Mouse (Mus musculus): ENCODE data around the gene Rab11a.

Rab11a gene

DNA sequence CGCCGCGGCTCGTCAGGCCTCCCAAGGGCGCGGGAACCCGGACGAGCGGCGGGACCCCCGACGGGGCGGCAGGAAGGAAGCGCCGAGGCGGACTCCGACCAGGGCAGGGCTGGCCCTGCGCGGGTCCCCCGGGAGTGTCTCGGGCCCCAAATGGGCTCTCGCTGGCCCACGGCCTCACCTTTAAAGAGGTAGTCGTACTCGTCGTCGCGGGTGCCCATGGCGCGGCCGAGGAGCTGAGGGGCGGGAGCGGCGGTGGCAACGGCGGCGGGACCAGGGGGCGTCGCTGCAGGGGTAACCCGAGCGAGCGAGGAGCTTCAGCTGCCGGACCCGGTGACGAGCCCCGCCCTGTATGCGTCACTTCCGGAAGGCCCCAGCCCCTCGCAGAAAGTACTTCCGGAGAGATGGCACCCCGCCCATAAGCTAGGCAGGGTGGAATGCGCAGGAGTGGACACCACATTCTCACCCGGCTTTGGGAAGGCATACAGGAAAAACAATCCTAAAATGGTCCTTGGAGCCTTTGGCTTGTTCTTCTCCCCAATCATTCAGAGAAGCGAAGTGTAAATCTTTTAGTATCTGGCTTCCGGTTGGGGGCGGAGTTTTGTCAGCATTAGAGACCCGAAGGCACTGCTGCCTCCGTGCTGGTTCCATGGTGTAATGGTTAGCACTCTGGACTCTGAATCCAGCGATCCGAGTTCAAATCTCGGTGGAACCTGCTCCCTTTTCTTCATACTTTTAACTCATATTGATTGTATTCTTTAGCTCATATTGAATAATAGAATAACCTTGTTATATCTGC is at the start of gene Rab11a:
Gene Rab11a (minus strand): TSS at position 353 of the 796 bp plus-strand sequence.
- CTCF ChIA-PET, result no interaction called here

GRCm38 (mm10) chr9:64786216-64786905 is 48.8 kb upstream of the Rab11a start:
- CTCF ChIA-PET, result no interaction called here

GRCm38 (mm10) chr9:64784841-64785240 is 47.3 kb upstream of the Rab11a start:
- CTCF ChIA-PET, result interaction anchor here (0.5 to 1.2 kb wide), 6 partner anchors 29 to 1765 kb away, joined by 3 to 6 read pairs (median 4); no protein-coding TSS in a partner anchor

- CTCF ChIA-PET, result interaction anchor here (0.7 kb wide), 1 partner anchor 58 kb away, joined by 3 read pairs; no protein-coding TSS in a partner anchor
Observed at GRCm38 (mm10) chr9:64783511-64783910, 46.0 kb upstream of the Rab11a start.

- CTCF ChIA-PET, result interaction anchor here (0.6 to 0.9 kb wide), 2 partner anchors 124 to 449 kb away, joined by 3 to 11 read pairs; no protein-coding TSS in a partner anchor
Observed at GRCm38 (mm10) chr9:64779628-64780027, 42.1 kb upstream of the Rab11a start.

DNA sequence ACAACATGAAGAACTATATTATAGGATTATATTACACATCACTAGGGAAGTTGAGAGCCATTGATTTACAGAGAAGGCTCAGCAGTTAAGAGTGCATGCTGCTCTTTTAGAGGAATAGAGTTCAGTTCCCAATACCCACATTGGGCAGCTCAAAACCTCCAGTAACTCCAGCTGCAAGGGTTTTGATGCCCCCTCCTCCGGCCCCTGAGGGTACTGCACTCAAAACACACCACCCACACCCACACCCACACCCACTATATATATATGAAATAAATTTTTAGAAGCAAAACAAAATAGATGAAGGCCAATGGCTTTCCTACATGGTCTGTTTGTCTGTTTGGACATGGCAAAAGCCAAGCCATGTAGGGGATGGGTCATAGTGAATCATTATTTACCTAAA is 40.6 kb upstream of the Rab11a start:
- CTCF ChIA-PET, result interaction anchor here (0.6 kb wide), 1 partner anchor 1038 kb away, joined by 4 read pairs; no protein-coding TSS in a partner anchor

- CTCF ChIA-PET, result no interaction called here
Observed at GRCm38 (mm10) chr9:64777441-64777987, 40.0 kb upstream of the Rab11a start.

DNA sequence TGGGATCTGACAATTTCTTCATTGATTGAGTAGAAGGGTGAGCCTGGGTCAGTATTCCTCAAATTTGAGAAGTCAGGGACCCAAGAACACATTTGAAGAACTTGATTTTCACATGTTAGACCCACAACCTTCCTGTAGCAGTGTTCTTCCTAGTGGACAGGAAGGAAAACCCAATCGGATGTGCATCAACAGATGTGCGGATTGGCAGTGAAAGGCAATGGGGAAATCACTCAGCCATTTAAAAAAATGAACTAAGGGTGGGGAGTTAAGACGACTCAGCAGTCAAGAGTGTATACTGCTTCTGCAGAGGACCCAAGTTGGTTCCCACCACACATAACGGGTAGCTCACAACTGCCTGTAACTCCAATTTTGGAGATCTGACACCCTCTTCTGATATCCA is 37.9 kb upstream of the Rab11a start:
- CTCF ChIA-PET, result no interaction called here

- CTCF ChIA-PET, result no interaction called here
Observed at GRCm38 (mm10) chr9:64774883-64775282, 37.3 kb upstream of the Rab11a start.

- CTCF ChIA-PET, result no interaction called here
Observed at GRCm38 (mm10) chr9:64774411-64774811, 36.9 kb upstream of the Rab11a start.

- CTCF ChIA-PET, result no interaction called here
Observed at GRCm38 (mm10) chr9:64773936-64774335, 36.4 kb upstream of the Rab11a start.

DNA sequence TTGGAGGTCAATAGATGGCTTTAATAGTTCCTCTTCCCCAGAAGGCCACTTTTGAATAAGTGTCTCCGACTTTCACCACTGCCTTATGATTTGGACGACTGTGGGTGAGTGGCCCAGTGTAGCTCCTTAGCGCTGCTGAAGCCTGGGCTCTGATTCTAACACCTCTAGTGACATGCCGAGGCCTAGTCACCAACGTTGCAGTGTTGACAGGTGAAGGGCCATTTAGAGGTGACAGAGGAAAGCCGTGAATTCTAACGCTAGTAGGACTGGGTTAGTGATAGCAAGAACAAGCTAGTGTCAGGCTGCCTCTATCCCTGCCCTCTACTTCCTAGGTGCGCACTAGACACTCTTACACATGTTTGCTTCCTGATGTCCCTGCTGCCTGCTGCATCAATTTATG is 35.7 kb upstream of the Rab11a start:
- CTCF ChIA-PET, result no interaction called here

GRCm38 (mm10) chr9:64771236-64771635 is 33.7 kb upstream of the Rab11a start:
- CTCF ChIA-PET, result no interaction called here

- CTCF ChIA-PET, result no interaction called here
Observed at GRCm38 (mm10) chr9:64770411-64770849, 32.9 kb upstream of the Rab11a start.

DNA sequence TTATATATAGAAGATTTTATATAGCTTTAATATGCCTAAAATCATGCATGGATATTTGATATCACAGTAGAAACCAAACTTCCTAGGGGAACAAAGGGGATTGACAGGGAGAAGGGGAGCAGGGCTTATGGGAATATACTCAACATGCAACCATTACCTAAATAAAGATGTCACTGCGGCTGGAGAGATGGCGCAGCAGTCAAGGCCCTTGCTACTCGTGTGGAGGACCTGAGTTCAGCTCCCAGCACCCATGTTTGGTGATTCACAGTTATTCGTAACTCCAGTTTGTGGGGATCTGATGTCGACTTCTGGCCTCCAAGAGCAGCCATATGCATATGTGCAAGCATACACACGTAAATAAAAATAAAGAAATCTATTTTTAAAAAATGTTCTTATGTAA is 32.4 kb upstream of the Rab11a start:
- CTCF ChIA-PET, result no interaction called here

DNA sequence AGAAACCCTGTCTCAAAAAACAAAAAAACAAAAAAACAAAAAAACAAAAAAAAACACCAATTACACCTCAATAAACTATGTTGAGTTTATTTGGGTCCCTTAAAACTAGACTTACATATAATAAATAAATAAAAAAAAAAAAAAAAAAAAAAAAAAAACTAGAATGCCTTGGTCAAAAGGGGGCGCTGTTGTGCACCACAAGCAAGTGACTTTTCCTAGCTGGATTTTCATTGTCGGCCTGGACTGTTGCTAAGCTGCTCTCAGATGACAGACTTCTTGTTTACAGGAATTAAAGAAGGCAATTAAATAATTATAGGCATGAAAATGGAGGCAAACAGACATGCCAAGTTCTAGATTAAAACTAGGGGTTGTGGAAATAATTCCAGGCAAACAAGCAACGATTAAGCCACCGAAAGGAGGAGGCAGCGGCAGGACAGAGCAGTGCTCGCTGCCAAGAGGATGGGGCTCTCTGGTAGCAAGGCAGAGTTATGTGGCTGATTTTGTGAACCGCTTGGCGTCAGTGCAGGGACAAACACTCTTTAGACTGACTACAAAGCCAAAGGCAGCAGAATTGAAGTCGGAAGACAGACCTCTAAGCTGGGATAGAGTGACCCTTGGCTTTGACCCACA is 31.6 kb upstream of the Rab11a start:
- CTCF ChIA-PET, result interaction anchor here (0.7 to 0.8 kb wide), 3 partner anchors 35 to 342 kb away, joined by 3 to 5 read pairs (median 4); no protein-coding TSS in a partner anchor

DNA sequence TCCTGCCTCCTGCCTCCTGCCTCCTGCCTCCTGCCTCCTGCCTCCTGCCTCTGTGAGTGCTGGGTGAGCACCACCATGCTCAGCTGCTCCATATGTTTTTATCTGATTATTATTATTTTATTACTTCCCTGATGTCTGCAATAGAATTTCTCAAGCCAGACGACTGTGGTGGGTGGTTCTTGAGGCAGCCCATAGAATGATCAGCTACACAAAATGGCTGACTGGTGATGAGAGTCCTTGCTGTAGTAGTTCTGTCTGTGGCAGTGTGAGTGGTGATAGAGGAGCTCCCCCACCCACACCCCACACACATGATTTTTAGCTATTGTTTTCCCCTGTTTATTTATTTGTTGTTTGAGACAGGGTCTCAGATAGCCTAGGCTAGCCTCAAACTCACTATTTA is 30.2 kb upstream of the Rab11a start:
- CTCF ChIA-PET, result interaction anchor here (0.5 to 0.6 kb wide), 2 partner anchors 35 to 42 kb away, joined by 3 to 6 read pairs; no protein-coding TSS in a partner anchor

DNA sequence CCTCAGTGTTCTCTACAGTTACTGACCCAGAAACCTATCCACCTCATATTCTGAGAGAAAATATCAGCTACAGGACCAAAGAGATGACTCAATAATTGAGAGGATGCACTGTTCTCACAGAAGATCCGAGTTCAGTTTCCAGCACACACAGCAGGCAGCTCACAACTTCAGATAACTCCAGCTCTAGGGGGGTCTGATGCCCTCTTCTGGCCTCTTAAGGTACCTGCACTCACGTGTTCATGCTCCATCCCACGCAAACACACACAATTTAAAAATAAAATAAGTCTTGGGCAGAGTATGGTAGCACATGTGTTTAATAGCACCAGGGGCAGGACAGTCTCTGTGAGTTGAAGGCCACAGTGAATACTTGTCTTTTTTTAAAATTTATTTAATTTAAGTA is 28.6 kb upstream of the Rab11a start:
- CTCF ChIA-PET, result no interaction called here

GRCm38 (mm10) chr9:64764824-64765223 is 27.3 kb upstream of the Rab11a start:
- CTCF ChIA-PET, result no interaction called here

DNA sequence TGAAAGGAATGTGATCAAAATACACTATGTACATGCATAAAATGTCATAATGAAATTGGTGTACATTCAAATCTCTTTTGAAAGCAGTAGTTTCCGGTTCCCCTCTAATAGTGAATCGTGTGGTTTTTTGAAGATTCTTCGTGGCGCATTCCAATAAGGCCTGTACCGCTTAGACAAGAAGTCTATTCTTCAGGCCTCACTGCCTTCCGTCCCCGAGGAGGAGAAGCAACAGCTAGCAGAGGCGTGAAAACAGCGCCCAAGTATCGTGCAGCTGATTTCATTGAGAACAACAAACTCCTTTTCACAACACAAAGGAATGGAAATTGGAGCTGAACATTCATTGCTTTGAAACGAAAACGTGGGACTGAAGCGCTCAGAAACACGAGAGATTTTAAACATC is 20.5 kb upstream of the Rab11a start:
- CTCF ChIA-PET, result interaction anchor here (0.5 kb wide), 1 partner anchor 9 kb away, joined by 5 read pairs; no protein-coding TSS in a partner anchor

GRCm38 (mm10) chr9:64752575-64752974 is 15.0 kb upstream of the Rab11a start:
- CTCF ChIA-PET, result no interaction called here

DNA sequence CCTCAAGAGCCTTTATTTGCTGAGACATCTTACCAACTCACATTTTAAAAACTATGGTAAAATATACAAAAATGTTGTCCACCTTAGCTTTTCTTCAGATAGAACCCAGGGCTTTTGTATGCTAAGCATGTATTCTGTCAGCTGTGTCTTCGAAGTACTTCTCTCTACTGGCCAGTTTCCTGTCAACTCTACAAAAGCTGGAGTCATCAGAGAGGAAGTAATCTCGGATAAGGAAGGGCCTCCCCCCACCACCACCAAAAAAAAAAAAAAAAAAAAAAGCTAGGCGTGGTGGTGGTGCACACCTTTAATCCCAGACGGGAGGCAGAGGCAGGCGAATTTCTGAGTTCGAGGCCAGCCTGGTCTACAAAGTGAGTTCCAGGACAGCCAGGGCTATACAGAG is 11.8 kb upstream of the Rab11a start:
- CTCF ChIA-PET, result interaction anchor here (0.7 kb wide), 2 partner anchors 9 to 199 kb away, joined by 5 read pairs; no protein-coding TSS in a partner anchor
